Mouse (Mus musculus) spleen, postnatal 10 days (tissue): ENCODE data around the gene Unc93a.
"Not testable (repeated sequence)": the region's sequence is repeated elsewhere in the genome, so short reads cannot be mapped to it uniquely, and the experiment has no call there.

Experiments used
- DNase-seq, 2 experiments: peaks; one replicate each; pipeline ENCODE4 v3.0.0; 2021 to 2022; ENCODE audit warnings: low spot score in 2 of 2

Gene Unc93a

GRCm38 (mm10) chr17:13069227-13069626 lies 62.4 kb downstream of the Unc93a start:
- DNase-seq = not testable (repeated sequence)

DNA sequence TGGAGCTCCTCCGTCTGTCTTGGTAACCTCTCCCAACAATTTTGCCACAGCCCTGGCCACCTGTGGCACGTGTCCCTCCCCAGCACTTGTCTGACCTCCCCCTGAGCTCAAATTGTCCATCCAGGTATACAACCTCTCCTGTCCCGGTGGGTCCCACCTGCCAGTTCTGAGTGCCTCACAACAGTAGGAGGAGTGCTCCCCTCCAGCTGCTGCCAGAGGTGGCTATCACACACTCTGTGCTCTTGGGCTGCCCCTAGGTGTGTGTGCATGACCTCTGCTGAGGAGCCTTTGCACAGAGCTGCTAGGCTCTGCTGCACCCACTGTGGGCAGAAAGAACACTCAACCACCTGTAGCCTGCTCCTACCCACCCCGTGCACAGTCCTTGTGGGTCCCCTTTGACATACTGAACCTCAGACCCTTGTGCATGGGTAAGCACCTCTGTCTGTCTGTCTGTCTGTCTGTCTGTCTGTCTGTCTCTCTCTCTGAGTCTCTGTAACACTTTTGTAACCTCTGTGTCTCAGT lies 63.7 kb downstream of the Unc93a start:
- not testable (repeated sequence) for DNase-seq

- not testable (repeated sequence) for DNase-seq
These were observed 68.7 kb downstream of the Unc93a start for GRCm38 (mm10) chr17:13062882-13063281.

GRCm38 (mm10) chr17:13060804-13061203 lies 70.8 kb downstream of the Unc93a start, which contains the start of gene Tcp10b:
Gene Tcp10b (plus strand): TSS chr17:13061104.
- not testable (repeated sequence) for DNase-seq
